ENCODE assay signal across 23 mouse cellular contexts in the genomic region with DNA sequence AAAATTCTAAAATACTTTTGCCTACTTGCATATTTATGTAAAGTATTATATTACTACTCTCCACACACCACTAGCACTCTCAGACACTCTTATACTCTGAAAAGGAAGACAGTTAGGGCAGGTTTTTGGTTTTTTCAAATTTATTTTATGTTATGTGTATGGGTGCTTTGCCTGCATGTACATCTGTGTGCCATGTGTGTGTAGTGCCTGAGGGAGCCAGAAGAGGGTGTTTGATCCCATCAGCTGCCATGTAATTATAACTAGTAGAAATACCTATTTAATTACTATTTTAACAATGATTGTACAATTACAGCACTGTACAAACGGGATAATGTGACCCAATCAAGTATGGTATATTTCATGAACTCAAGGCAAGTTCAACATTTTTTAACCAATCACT. TPM values are rescaled to one million over a fixed set of nuclear protein-coding genes. Genes with fewer than 3 reads are reported as not detected.
DNase-seq lines count a peak whose midpoint lies in the region; ATAC-seq and TF ChIP-seq lines count a peak whose summit lies in the region.
"Had no signal": no experiment of that assay in that cellular context is flagged by ENCODE, and none has a peak within 500 bp of the region (broad histone marks: within the 10 kb centered on the region; RNA-seq: fewer than 3 reads in every experiment).

No protein-coding gene starts in this region.

- ATAC-seq in kidney, postnatal 0 days (replicated peaks; ENCODE audit: low FRiP score, low read depth): no peak
- ATAC-seq in kidney, embryonic 16.5 days (ENCODE audit: low FRiP score, low TSS enrichment): no peak
- ATAC-seq in megakaryocyte progenitor cell, adult 5-6 weeks (replicated peaks; ENCODE audit: poor library complexity): peak; percentile 71
- ATAC-seq: forebrain, postnatal 0 days; midbrain, embryonic 16.5 days had no signal

- TF ChIP-seq CTCF in kidney, postnatal 0 days (IDR thresholded peaks at IDR 0.05; ENCODE audit: low read depth): 0 out of 2 replicates have a peak, but pooled peaks have one; percentile 16

- 73% methylated on average over 1 of the region's 1 CpGs for WGBS in kidney, postnatal 0 days
- 86% methylated on average over 1 of the region's 1 CpGs for WGBS in kidney, embryonic 16.5 days

- no peak overlapping the region for H3K27ac ChIP-seq in kidney, postnatal 0 days
- no peak overlapping the region for H3K27ac ChIP-seq in kidney, embryonic 16.5 days (ENCODE audit: low read length)
- H3K27ac ChIP-seq: heart, embryonic 15.5 days; hindbrain, embryonic 14.5 days; limb, embryonic 15.5 days; liver, embryonic 15.5 days; stomach, embryonic 15.5 days had no signal

- H3K36me3 ChIP-seq in kidney, postnatal 0 days (ENCODE audit: insufficient read depth, low read length): 0 out of 2 replicates have a peak, but pooled peaks cover 10% of the 10 kb centered on the region
- peaks cover 7% of the 10 kb centered on the region; the same call in 1 of the 2 replicates for H3K36me3 ChIP-seq in kidney, embryonic 16.5 days (ENCODE audit: insufficient read depth, low read length)
- H3K36me3 ChIP-seq: stomach, embryonic 15.5 days had no signal

- H3K27me3 ChIP-seq in kidney, postnatal 0 days (ENCODE audit: insufficient read depth, low read length): no peaks in the 10 kb centered on the region
- no peaks in the 10 kb centered on the region for H3K27me3 ChIP-seq in kidney, embryonic 16.5 days (ENCODE audit: insufficient read depth, low read length)
- H3K27me3 ChIP-seq: heart, embryonic 15.5 days; limb, embryonic 15.5 days; liver, embryonic 15.5 days; megakaryocyte, embryonic 14.5 days; stomach, embryonic 15.5 days had no signal

- peaks cover 6% of the 10 kb centered on the region; the same call in 1 of the 2 replicates for H3K4me1 ChIP-seq in kidney, postnatal 0 days (replicated peaks; ENCODE audit: insufficient read depth, low read length)
- peaks cover 5% of the 10 kb centered on the region for H3K4me1 ChIP-seq in kidney, embryonic 16.5 days (ENCODE audit: insufficient read depth, low read length)
- H3K4me1 ChIP-seq: limb, embryonic 15.5 days; liver, embryonic 15.5 days; megakaryocyte, embryonic 14.5 days; stomach, embryonic 15.5 days had no signal

- no peak for DNase-seq in kidney, postnatal 0 days (ENCODE audit: low spot score)
- DNase-seq in thymus, postnatal 4 days: peak; percentile 28
- DNase-seq in thymus, postnatal 10 days (ENCODE audit: low spot score in 2 of 2): no peak
- DNase-seq in left cerebral cortex, adult 11 months (ENCODE audit: low spot score): no peak
- DNase-seq in layer of hippocampus, adult 8-10 months (ENCODE audit: low spot score in 2 of 2): no peak
- DNase-seq: cerebellum, adult 11-12 months; cerebellum, postnatal 10 days; forebrain, postnatal 0 days; gastrocnemius, postnatal 25 days; heart, postnatal 4 days; kidney, adult 9 months; left cerebral cortex, postnatal 4 days; thymus, postnatal 36 days had no signal

- no peak overlapping the region for H3K9ac ChIP-seq in kidney, postnatal 0 days (ENCODE audit: low read depth, low read length)
- no peak overlapping the region for H3K9ac ChIP-seq in kidney, embryonic 16.5 days (replicated peaks; ENCODE audit: low read length)
- H3K9ac ChIP-seq: forebrain, postnatal 0 days; heart, embryonic 15.5 days; hindbrain, embryonic 14.5 days; limb, embryonic 15.5 days; liver, embryonic 15.5 days; stomach, embryonic 15.5 days had no signal

- no peak overlapping the region for H3K4me2 ChIP-seq in kidney, postnatal 0 days (ENCODE audit: low read length)
- H3K4me2 ChIP-seq in kidney, embryonic 16.5 days (replicated peaks; ENCODE audit: low read depth, low read length): no peak overlapping the region
- H3K4me2 ChIP-seq: heart, embryonic 15.5 days; hindbrain, embryonic 14.5 days; limb, embryonic 15.5 days; liver, embryonic 15.5 days; stomach, embryonic 15.5 days had no signal

- H3K4me3 ChIP-seq in kidney, postnatal 0 days (replicated peaks; ENCODE audit: low read depth, low read length): no peak overlapping the region
- no peak overlapping the region for H3K4me3 ChIP-seq in kidney, embryonic 16.5 days (ENCODE audit: low read length)
- H3K4me3 ChIP-seq: heart, embryonic 15.5 days; limb, embryonic 15.5 days; liver, embryonic 15.5 days; megakaryocyte, embryonic 14.5 days; myocyte; stomach, embryonic 15.5 days had no signal

- H3K9me3 ChIP-seq in kidney, postnatal 0 days (replicated peaks; ENCODE audit: low read length): no peaks in the 10 kb centered on the region
- peaks cover 3% of the 10 kb centered on the region; the same call in 1 of the 2 replicates for H3K9me3 ChIP-seq in kidney, embryonic 16.5 days (ENCODE audit: low read length)
- H3K9me3 ChIP-seq: heart, embryonic 15.5 days; limb, embryonic 15.5 days; liver, embryonic 15.5 days; stomach, embryonic 15.5 days had no signal

RNA-seq across cellular contexts. Expression of a gene that starts 12.0 kb away (rescaled TPM):
- polyA plus RNA-seq in kidney, postnatal 0 days (2015; fragmentation: Nextera tagmentation; extraction: Ambion mirVana): 17.3 and 17.9 TPM in 2 replicates
- polyA plus RNA-seq in kidney, embryonic 16.5 days (2015; fragmentation: Nextera tagmentation; extraction: Ambion mirVana): 15.6 and 19.6 TPM in 2 replicates
- total RNA-seq in megakaryocyte progenitor cell, adult 5-6 weeks (2015): 36.7 and 45.4 TPM in 2 replicates
- total RNA-seq in megakaryocyte progenitor cell, adult 5-6 weeks (2017): 24.2 and 28.1 TPM in 2 replicates
- 10 to 100 TPM; 20.3 to 22.5 (median 20.9) TPM for total RNA-seq in layer of hippocampus, adult 8-10 months (2022)

RNA-seq across cellular contexts. Expression of a gene that starts 57.7 kb away (rescaled TPM):
- polyA plus RNA-seq in kidney, postnatal 0 days (2015; fragmentation: Nextera tagmentation; extraction: Ambion mirVana): 254 and 281 TPM in 2 replicates
- 144 and 161 TPM in 2 replicates for polyA plus RNA-seq in kidney, embryonic 16.5 days (2015; fragmentation: Nextera tagmentation; extraction: Ambion mirVana)
- 82.3 and 89.0 TPM in 2 replicates for total RNA-seq in megakaryocyte progenitor cell, adult 5-6 weeks (2015)
- 42.3 and 61.4 TPM in 2 replicates for total RNA-seq in megakaryocyte progenitor cell, adult 5-6 weeks (2017)
- total RNA-seq in layer of hippocampus, adult 8-10 months (2022): 10 to 100 TPM; 32.9 to 37.0 (median 33.7) TPM
